Mouse (Mus musculus): ENCODE results near the gene Casz1. TPM values are rescaled to one million over a fixed set of nuclear protein-coding genes. Genes with fewer than 3 reads are reported as not detected.

Gene Casz1
- polyA plus RNA-seq, 1 experiment from 2014 or later = 17.3 TPM

- Histone ChIP-seq H3K9me3 (no peaks in the 10 kb centered on the region), H3K9ac (no peak overlapping the region), H3K36me3 (peaks cover 18% of the 10 kb centered on the region), H3K4me1 (replicated peaks) (peaks cover 69% of the 10 kb centered on the region), H3K27ac (replicated peaks) (no peak overlapping the region), H3K27me3 (peaks cover 64% of the 10 kb centered on the region), H3K4me2 (no peak overlapping the region), H3K4me3 (no peak overlapping the region)
- 90% methylated on average over 12 of the region's 12 CpGs for WGBS
- no peak for ATAC-seq (ENCODE audit: low read depth)
Measured at GRCm38 (mm10) chr4:148936111-148936510, 131.9 kb downstream of the Casz1 start.

GRCm38 (mm10) chr4:148936727-148937126 lies 132.5 kb downstream of the Casz1 start:
- H3K9ac ChIP-seq = no peak overlapping the region
- ATAC-seq (ENCODE audit: low read depth) = no peak
- WGBS = 88% methylated on average over 12 of the region's 12 CpGs

GRCm38 (mm10) chr4:148938546-148938945 lies 134.3 kb downstream of the Casz1 start:
- Histone ChIP-seq H3K9me3 (no peaks in the 10 kb centered on the region), H3K4me1 (replicated peaks) (peaks cover 61% of the 10 kb centered on the region), H3K27ac (replicated peaks) (no peak overlapping the region), H3K36me3 (peaks cover 18% of the 10 kb centered on the region), H3K4me2 (no peak overlapping the region), H3K4me3 (no peak overlapping the region), H3K27me3 (peaks cover 58% of the 10 kb centered on the region), H3K9ac (no peak overlapping the region)
- ATAC-seq (ENCODE audit: low read depth) = no peak
- 84% methylated on average over 26 of the region's 26 CpGs for WGBS

More at GRCm38 (mm10) chr4:148936727-148937126, 132.5 kb downstream of the Casz1 start:
- Histone ChIP-seq H3K4me3 (no peak overlapping the region), H3K27me3 (peaks cover 59% of the 10 kb centered on the region), H3K27ac (replicated peaks) (no peak overlapping the region), H3K4me1 (replicated peaks) (peaks cover 70% of the 10 kb centered on the region), H3K4me2 (no peak overlapping the region), H3K36me3 (peaks cover 18% of the 10 kb centered on the region), H3K9me3 (no peaks in the 10 kb centered on the region)

GRCm38 (mm10) chr4:148940674-148941211 lies 136.5 kb downstream of the Casz1 start:
- no peaks in the 10 kb centered on the region for H3K9me3 ChIP-seq
- H3K4me2 ChIP-seq = peak overlapping the region; percentile 45
- H3K27me3 ChIP-seq = peaks cover 67% of the 10 kb centered on the region
- peaks cover 18% of the 10 kb centered on the region for H3K36me3 ChIP-seq
- 8% methylated on average over 25 of the region's 25 CpGs for WGBS
- no peak overlapping the region for H3K4me3 ChIP-seq
- peak; percentile 84 for ATAC-seq (ENCODE audit: low read depth)
- peaks cover 46% of the 10 kb centered on the region for H3K4me1 ChIP-seq (replicated peaks)
- H3K9ac ChIP-seq = peak overlapping the region; percentile 53
- H3K27ac ChIP-seq (replicated peaks) = peak overlapping the region; percentile 69

DNA sequence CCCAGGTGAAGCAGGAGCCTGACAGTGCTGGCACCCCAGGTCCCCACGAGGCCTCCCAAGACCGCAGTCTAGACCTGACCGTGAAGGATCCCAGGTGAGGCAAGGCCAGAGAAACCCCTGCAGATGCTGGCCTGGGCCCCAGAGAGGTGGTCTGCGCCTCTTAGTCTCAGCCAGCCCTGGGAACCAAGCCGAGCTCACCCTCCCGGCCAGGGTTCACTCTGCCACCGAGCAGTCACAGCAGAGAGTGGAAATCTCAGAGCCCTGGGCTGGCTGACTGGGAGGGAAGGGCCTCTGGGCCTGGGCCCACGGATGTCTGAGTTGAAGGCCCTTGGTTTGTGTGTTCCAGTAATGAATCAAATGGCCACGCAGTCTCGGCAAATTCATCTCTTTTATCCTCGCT lies 137.1 kb downstream of the Casz1 start:
- Histone ChIP-seq H3K4me3 (no peak overlapping the region), H3K27me3 (peaks cover 61% of the 10 kb centered on the region), H3K36me3 (peaks cover 15% of the 10 kb centered on the region), H3K4me1 (replicated peaks) (peaks cover 42% of the 10 kb centered on the region), H3K27ac (replicated peaks) (peak overlapping the region; percentile 69), H3K4me2 (no peak overlapping the region), H3K9ac (peak overlapping the region; percentile 53; the same call in 1 of the 2 replicates), H3K9me3 (no peaks in the 10 kb centered on the region)
- ATAC-seq (ENCODE audit: low read depth) = no peak
- WGBS = 43% methylated on average over 11 of the region's 11 CpGs

DNA sequence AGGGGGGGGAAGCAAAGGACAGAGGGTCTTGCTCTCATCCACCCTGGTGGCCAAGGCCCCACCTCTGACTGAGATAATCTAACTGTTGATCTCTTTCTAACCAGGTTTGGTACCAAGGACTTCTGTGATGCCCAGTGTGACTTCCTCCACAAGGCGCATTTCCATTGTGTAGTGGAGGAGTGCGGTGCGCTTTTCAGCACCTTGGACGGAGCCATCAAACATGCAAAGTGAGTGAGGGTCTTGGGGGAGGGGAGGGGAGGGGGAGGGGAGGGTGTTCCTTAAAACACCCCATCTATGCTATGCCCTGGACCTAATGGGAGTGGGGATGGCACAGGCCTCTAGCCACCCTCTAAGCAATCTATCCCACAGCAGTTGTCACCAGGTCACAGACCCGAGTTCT lies 138.9 kb downstream of the Casz1 start:
- Histone ChIP-seq H3K4me1 (replicated peaks) (peaks cover 39% of the 10 kb centered on the region), H3K9me3 (no peaks in the 10 kb centered on the region), H3K9ac (no peak overlapping the region), H3K4me3 (no peak overlapping the region), H3K27me3 (peaks cover 57% of the 10 kb centered on the region), H3K27ac (replicated peaks) (no peak overlapping the region), H3K36me3 (peaks cover 13% of the 10 kb centered on the region), H3K4me2 (no peak overlapping the region)
- WGBS = 30% methylated on average over 5 of the region's 5 CpGs
- ATAC-seq (ENCODE audit: low read depth) = no peak

DNA sequence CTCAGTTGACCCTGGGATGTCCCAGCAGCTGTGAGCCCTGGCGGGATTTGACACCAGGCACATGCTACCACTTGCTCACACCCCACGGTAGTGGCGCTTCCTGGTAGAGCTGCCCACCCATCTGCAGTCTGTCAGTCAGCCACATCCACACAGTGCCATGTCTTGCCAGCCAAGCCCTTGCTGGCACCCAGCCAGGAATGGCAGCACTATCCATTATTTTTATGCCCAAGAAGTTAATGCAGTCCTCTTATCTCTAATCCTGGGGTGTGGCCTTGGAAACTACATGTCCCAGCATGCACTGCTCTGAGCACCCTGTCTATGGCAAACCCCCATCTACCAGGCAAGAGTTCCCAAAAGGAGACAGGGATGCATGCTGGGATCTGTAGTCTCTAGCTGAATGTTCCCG lies 141.2 kb downstream of the Casz1 start:
- Histone ChIP-seq H3K4me2 (no peak overlapping the region), H3K9ac (no peak overlapping the region), H3K9me3 (no peaks in the 10 kb centered on the region), H3K27ac (replicated peaks) (no peak overlapping the region), H3K4me3 (no peak overlapping the region), H3K27me3 (peaks cover 59% of the 10 kb centered on the region), H3K36me3 (peaks cover 8% of the 10 kb centered on the region; the same call in 1 of the 2 replicates), H3K4me1 (replicated peaks) (peaks cover 38% of the 10 kb centered on the region)
- WGBS = 61% methylated on average over 4 of the region's 4 CpGs
- no peak for ATAC-seq (ENCODE audit: low read depth)

GRCm38 (mm10) chr4:148946071-148946470 lies 141.8 kb downstream of the Casz1 start:
- H3K9ac ChIP-seq = no peak overlapping the region
- peaks cover 38% of the 10 kb centered on the region for H3K4me1 ChIP-seq (replicated peaks)
- H3K27me3 ChIP-seq = peaks cover 65% of the 10 kb centered on the region
- H3K27ac ChIP-seq (replicated peaks) = no peak overlapping the region
- peaks cover 8% of the 10 kb centered on the region; the same call in 1 of the 2 replicates for H3K36me3 ChIP-seq
- no peak for ATAC-seq (ENCODE audit: low read depth)
- no peak overlapping the region for H3K4me2 ChIP-seq
- no peaks in the 10 kb centered on the region for H3K9me3 ChIP-seq
- 86% methylated on average over 8 of the region's 8 CpGs for WGBS
- no peak overlapping the region for H3K4me3 ChIP-seq

DNA sequence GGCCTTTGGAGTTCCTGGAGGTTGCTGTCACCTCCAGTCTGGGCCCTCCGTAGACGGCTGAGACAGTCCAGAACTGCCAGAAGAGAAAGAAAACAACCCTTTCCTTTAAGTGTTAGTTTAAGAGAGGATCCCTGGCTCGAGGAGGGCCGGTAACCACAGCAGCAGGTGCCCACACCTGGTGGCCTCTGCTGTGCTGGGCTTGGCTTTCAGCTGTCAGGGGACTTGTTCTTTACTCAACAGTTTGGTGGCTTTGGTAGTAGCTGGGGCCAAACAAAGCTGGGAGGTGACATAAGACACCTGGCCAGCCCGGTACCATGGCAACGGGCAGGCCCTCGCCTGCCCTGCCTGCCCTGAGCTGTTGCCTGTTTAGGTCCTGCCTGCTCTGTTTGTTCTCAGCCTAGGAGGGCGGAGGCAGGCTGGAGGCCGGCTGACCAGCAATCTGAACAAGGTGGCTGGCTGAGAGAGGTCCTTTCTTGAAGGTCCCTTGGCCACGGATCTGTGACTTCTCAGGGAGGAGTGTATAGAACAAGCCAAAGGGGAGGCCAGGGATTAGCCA lies 143.7 kb downstream of the Casz1 start:
- H3K4me2 ChIP-seq = no peak overlapping the region
- H3K27me3 ChIP-seq = peaks cover 80% of the 10 kb centered on the region
- H3K9me3 ChIP-seq = no peaks in the 10 kb centered on the region
- ATAC-seq (ENCODE audit: low read depth) = no peak
- 60% methylated on average over 10 of the region's 10 CpGs for WGBS
- peaks cover 8% of the 10 kb centered on the region; the same call in 1 of the 2 replicates for H3K36me3 ChIP-seq
- H3K4me1 ChIP-seq (replicated peaks) = peaks cover 47% of the 10 kb centered on the region
- no peak overlapping the region for H3K4me3 ChIP-seq
- no peak overlapping the region for H3K27ac ChIP-seq (replicated peaks)
- peak overlapping the region; percentile 12; the same call in 1 of the 2 replicates for H3K9ac ChIP-seq

DNA sequence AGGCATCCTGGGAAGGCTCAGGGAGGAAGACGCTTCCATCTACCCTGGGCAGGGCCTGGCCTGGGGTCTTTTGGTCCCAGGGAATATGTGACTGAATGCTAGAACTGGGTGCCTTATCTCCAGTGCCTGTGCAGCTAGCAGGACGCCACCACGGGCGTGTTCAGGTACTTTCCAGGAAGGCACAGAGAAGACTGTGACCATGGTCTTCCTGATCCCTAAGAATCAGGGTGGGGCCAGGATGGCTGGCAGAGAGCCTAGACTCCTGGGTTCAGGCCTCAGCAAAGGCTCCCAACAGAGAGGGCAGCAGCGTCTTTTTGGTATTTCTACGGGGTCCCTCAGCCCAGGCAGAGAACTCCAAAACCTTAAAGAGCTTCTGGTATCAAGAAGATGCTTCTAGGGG lies 146.3 kb downstream of the Casz1 start:
- ATAC-seq (ENCODE audit: low read depth) = no peak
- Histone ChIP-seq H3K27me3 (peaks cover 83% of the 10 kb centered on the region), H3K4me1 (replicated peaks) (peaks cover 51% of the 10 kb centered on the region), H3K36me3 (peaks cover 8% of the 10 kb centered on the region; the same call in 1 of the 2 replicates), H3K4me3 (no peak overlapping the region), H3K9ac (no peak overlapping the region; the same call in 1 of the 2 replicates), H3K4me2 (no peak overlapping the region), H3K27ac (replicated peaks) (peak overlapping the region; percentile 78), H3K9me3 (no peaks in the 10 kb centered on the region)
- 68% methylated on average over 6 of the region's 6 CpGs for WGBS

DNA sequence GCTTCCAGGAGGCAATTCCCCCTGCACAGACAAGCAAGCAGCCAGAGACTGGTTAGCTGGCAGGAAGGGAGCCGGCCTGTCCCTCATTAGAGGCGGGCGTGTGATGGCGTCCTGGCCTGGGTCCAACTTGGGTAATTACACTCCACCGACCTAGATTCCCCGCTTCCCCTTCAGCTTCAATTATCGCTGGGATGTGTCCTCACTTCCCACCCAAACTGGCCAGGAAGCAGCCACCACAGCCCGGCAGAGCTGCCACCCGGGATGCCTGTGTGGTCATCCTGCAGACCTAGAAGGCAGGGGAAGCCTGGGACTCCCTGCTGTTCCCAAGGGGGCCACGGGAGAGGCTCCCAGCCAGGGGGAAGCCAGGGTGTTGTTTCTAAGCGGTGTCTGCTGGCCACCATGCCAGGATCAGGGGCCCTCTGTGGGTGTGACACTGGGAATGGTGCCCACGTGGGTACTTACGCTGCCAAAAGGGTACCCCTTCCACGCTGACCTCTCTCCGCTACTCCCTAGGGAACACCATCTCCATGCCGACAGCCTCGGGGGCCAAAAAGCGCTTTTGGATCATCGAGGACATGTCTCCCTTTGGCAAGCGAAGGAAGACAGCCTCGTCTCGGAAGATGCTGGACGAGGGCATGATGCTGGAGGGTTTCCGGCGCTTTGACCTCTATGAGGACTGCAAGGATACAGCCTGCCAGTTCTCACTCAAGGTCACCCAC lies 146.9 kb downstream of the Casz1 start:
- Histone ChIP-seq H3K27me3 (peaks cover 86% of the 10 kb centered on the region), H3K36me3 (peaks cover 8% of the 10 kb centered on the region; the same call in 1 of the 2 replicates), H3K4me2 (peak overlapping the region; percentile 65), H3K9me3 (no peaks in the 10 kb centered on the region), H3K4me1 (replicated peaks) (peaks cover 54% of the 10 kb centered on the region), H3K4me3 (peak overlapping the region; percentile 39; the same call in 1 of the 2 replicates), H3K9ac (peak overlapping the region; percentile 67), H3K27ac (replicated peaks) (peak overlapping the region; percentile 78)
- 24% methylated on average over 25 of the region's 25 CpGs for WGBS
- peak; percentile 44 for ATAC-seq (ENCODE audit: low read depth)

DNA sequence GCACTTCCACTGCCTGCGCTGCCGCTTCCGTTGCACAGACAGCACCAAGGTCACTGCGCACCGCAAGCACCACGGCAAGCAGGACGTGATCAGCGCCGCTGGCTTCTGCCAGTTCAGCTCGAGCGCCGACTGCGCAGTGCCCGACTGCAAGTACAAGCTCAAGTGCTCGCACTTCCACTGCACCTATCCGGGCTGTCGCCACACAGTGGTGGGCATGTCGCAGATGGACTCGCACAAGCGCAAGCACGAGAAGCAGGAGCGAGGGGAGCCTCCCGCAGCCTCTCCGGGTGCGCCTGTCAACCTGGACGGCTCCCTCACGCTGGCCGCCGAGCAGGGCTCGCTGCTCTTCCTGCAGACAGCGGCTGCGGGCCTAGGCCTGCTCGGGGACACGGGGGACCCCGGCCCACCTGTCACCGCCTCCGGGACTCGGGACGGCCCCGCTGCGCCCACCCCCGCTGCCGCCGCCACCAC lies 147.6 kb downstream of the Casz1 start:
- peak overlapping the region; percentile 67 for H3K9ac ChIP-seq
- peaks cover 85% of the 10 kb centered on the region for H3K27me3 ChIP-seq
- peak overlapping the region; percentile 39 for H3K4me3 ChIP-seq
- H3K9me3 ChIP-seq = no peaks in the 10 kb centered on the region
- peak overlapping the region; percentile 65 for H3K4me2 ChIP-seq
- H3K27ac ChIP-seq (replicated peaks) = peak overlapping the region; percentile 78
- peaks cover 8% of the 10 kb centered on the region; the same call in 1 of the 2 replicates for H3K36me3 ChIP-seq
- 2% methylated on average over 40 of the region's 44 CpGs for WGBS
- ATAC-seq (ENCODE audit: low read depth) = no peak
- peaks cover 55% of the 10 kb centered on the region for H3K4me1 ChIP-seq (replicated peaks)
